Mouse (Mus musculus): ENCODE results near the gene Sh2b2.
"Not testable (repeated sequence)": the region's sequence is repeated elsewhere in the genome, so short reads cannot be mapped to it uniquely, and the experiment has no call there.

Sh2b2 gene

DNA sequence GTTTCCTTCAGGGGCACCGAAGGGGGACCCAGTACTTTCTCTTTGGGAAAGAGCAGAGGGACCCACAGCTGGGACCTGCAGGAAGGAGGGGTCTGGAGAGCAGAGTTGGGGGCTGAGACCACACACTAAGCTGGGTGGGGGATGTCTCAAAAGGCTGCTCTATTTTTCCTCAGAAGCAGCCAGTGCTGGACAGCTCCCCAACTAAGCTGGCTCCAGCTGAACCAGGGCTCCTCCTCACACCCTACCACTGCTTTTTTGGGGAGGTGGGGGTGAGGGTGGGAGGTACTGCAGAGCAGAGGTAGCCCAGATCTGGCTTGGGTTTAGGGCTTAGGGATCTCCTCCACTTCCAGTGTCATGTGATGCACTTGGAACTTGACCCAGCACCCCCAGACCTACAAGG, 6.0 kb downstream of the Sh2b2 start:
- DNase-seq (ENCODE audit: low read depth, low spot score) = peak; percentile 37

DNA sequence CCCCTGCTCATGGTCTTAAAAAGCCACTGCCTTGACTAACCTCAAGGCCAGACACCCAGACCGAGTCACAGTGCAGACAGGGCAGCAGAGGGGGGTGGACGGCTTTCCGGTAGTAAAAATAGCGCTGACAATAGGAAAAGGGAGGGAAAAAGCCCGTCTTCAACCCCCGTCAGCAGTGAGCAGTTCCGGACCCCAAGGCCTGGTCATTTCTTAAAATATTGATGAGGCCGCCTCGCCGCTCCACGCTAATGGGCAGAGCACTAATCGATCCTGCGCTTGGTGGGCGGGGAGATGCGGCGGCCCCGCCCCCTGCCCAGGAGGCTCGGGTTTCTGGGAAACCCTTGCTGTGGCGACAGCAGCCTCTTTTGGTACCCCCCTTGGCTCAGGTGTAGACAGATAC, 8.7 kb downstream of the Sh2b2 start:
- no peak for DNase-seq (ENCODE audit: low read depth, low spot score)

DNA sequence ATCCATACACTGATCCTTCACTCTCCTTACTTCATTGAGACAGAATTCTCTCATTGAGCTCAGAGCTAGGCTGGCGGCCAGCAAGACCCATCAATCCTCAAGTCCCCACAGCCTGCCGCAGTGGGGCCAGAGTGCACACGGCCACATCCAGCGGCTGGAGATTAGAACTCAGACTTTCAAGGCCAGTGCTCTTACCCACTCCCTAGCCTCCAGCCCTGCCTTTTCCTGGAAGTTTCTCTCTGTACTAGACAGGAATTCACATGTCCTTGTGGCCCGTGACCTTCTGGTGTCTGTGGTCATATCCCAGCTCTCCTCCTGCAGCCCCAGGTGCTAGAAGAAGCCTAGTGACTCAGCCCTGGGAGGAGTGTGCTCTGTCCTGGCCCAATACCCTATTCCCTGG, 9.7 kb downstream of the Sh2b2 start:
- DNase-seq (ENCODE audit: low read depth, low spot score) = no peak

DNA sequence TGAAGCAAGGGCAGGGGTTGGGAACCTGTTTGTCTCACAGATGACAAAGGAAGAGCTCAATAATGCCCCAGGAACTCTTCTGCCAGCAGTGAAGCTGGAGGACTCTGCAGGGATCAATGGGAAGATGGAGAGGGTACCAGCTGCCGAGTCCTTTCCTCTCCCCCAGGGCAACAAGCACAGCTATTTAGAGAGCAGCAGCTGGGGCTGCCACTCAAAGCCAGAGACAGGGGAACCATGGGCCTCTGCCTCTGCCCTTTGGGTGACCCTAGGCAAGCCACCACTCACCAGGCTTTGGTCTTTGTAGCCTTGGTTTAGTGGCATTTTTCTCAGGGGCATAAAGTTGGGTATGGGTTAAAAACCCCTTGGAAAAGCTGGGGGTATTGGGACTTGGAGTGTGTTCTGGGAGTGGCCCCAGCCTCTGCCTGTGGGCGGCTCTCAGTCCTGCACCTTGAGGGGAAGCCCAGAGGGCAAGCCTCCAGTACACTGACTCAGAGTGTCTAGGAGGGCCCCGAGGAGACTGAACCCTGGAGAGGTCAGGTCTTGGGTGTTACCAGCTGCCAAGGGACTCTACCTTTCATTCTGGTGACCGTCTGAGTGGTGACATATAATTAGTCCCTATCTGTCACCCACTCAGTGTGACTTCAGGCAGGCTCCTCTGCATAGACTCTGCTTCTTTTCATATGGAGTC, 15.9 kb downstream of the Sh2b2 start:
- DNase-seq (ENCODE audit: low read depth, low spot score) = no peak

DNA sequence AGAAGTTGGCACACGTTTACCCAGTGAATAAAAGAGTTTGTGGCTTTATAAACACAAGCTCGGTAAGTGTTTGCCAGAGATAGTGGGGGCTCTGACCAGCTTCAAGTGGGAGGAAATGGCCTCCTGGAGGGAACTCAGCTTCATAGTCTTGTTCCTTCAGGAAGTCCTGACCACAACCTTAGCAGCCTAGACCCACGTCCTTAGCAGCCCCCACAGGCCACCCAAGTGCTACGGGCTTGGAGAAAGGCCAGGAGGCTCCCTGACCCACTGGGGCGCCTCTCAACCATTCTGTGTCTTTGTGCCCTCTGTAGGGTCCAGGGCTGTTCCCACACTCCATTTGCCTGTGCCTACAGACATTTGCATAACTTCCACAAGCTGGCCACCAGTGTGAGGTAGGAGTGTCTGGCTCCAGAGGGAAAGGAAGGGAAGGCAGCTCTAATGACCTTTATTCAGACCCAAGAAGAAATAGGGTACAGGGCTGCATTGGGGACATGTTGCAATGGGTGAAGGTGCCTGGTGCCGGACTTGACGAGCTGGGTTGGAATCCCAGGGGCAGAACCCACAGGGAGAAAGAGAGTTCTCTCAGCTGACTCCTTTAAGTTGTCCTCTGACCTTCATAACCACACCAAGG, 20.0 kb downstream of the Sh2b2 start:
- DNase-seq (ENCODE audit: low read depth, low spot score) = no peak

DNA sequence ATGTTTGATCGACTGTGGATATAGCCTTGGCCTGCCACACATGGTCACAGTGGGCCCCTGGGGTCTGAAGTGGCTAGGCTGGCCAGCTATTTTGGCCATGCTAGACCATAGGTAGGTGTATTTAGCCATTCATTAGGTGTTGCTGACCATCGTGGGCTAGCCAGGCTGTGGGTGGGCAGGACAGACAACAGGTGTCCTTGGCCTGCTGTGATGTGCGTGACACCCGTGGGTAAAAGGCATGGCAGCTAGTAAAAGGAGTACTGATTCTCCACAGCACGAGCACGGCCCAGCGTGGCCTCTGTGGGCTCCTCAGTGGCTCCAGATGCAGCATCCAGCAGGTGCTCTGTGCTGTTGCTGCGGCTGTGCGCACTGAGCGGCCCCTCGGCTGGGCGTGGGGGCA, 27.8 kb downstream of the Sh2b2 start:
- no peak for DNase-seq (ENCODE audit: low read depth, low spot score)

DNA sequence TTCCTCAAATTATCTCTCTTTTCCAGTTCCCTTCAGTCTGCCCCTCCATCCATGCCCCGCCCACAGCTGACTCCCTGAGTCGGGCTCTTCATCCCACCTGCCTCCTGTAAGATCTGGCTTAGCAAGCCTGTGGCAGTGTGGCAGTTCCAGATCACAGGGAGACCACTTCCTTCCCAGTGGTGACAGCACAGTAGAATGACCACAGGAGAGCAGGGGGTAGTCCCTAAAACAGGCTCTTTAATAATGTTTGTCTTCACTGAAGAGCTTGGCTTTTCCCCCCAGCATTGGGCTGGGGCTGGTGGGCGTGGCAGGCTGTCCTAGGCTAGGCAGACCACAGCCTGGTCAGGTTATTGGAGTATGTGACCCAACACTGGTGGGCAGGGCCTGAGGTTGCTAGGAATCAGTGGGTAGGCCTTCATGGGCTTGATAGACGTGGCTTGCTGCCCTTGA, 28.4 kb downstream of the Sh2b2 start:
- DNase-seq (ENCODE audit: low read depth, low spot score) = no peak

DNA sequence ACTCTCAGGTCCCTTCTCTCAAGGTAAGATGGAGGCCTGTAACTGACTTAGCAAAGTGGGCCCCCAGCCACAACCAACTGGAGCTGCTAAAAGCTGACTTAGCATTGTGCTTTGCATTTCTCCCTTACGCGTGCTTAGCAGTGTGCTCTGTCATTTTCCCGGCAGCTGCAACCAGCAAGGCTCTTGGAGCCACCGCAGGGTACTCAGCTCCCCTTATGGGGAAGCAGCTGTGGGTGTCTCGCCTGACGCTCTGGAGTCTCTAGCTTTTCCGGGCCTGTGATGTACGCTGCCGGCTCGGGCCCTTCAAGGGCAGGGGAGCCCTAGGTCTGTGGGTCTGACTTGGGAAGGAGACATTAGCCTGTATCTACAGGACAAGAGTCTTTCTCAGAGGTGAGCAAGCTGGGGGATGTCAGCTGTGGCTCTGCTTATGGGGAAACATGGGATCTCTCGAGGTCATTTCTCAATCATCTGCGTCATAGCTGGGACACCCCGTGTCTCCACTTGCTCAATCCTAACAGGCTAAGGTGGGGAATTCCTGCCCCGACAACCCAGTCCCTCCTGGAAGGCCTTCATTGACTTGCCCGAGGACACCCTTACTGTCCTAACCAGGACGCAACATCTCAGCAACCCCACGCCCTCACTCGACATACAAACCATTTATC, 29.2 kb downstream of the Sh2b2 start:
- no peak for DNase-seq (ENCODE audit: low read depth, low spot score)

DNA sequence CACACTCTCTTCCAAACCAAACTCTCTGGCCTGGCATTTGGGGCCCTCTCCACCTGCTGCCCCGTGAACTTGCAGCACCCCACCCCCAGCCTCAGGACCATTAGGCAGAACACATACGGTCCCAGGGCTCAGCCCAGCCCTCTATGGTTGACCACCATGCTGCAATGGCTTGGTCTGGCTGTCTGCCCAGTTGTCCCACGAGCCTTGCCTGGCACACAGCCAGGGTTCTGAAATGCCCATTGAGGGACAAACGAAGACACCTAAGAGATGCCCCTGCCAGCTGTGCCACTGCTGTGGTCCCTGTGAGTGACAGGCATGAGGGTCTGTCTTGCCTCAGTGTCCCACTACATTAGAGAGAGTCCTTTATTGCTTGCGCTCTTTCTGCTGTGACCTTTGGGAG, 30.4 kb downstream of the Sh2b2 start:
- DNase-seq (ENCODE audit: low read depth, low spot score) = no peak

DNA sequence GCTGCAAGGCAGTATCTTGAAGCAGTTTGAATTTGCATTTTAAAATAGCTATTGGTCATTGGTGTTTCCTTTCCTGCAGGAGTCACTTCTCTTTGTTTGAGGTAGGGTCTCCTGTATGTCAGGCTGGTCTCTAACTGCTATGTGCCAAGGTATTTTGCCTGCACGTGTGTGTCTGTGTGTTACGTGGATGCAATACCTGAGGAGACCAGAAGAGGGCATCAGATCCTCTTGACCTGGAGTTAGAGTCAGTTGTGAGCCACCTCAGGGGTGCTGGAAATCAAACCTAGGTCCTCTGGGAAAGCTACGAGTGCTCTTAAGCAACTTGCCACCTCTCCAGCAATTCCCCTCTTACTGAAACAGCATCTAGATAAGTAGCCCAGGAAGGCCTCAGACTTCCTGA, 31.1 kb downstream of the Sh2b2 start:
- DNase-seq (ENCODE audit: low read depth, low spot score) = peak; percentile 60

DNA sequence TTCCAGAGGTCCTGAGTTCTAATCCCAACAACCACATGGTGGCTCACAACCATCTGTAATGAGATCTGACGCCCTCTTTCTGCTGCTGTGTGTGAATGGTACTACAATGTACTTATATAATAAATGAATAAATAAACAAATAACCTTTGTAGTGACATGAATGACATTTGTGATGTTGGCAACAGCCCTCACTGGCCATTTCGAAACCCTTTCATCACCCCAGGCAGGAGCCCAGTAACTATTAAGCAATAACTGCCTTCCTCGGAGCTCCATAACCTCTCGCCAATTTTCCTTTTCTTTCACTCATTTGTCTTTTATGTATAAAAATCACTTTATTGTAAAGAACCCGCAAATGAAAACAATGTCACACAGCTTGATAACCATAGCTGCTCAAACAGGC, 32.6 kb downstream of the Sh2b2 start:
- DNase-seq (ENCODE audit: low read depth, low spot score) = no peak

DNA sequence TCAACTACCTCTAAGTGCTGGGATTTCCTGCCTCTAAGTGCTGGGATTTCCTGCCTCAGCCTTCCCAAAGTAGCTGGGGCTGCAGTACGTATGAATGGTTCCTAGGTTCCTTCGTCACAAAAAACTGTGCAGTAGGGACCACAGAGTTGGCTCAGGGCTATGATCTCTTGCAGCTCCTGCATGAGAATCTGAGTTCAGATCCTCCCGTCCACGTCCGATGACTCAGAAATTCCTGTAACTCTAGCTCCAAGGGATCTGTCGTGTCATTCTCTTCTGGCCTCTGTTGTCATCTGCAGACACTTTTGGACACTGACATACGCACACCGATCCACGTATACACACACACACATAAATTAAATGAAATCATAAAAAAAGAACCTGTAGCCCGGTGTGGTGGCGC, 33.6 kb downstream of the Sh2b2 start:
- no peak for DNase-seq (ENCODE audit: low read depth, low spot score)

DNA sequence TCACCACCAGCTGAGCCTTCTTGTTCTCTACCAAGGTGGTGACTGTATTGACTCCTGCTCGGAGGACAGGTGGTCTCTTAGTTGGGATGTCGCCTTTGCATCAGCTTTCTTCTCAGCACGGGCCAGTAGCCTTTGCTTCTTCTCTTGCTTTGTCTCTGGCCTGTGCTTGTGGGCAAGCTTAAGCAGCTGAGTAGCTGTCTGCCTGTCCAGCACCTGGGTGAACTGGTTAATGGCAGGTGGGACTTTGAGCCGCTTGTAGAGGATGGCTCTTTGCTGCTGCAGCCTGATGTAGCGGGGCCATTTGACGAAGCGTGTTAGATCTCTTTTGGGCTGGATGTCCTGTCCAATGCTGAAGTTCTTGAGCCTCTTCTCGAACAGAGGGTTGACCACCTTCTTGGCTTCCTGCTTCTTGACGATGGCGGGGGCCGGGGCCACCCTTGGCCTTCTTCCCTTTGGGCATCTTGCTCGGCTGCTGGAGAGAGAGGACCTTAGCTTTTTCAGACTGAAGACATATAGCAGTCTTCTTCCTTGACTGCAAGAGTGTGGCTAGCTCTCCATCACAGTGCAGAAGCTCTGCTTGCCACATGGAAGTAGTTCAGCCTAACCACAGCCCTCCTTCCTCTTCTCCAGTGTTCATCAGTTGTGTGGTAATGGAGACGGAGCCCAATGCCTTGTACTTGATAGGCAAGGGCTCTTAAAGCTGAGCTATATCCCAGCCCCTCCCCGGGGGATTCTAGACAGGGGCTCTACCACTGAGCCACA, 34.8 kb downstream of the Sh2b2 start:
- not testable (repeated sequence) for DNase-seq (ENCODE audit: low read depth, low spot score)

DNA sequence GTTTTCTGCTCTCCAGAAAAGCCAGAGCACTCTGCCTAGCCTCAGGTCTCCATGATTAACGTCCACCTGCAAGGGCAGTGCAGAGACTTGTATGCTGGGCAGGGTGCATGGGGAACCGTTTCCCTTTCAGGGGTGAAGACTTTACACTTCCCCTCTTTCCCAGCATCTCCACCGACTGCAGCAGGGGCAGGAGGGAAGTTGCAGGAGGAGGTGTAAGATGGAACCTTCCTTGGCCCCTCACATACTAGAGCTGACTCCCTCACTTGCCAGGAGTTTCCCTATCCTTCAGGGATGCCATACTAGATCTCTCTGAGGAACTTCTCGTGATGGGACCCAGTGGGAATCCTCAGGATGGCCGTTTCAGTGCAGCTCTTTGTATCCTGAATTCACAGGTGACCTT, 35.8 kb downstream of the Sh2b2 start:
- no peak for DNase-seq (ENCODE audit: low read depth, low spot score)

DNA sequence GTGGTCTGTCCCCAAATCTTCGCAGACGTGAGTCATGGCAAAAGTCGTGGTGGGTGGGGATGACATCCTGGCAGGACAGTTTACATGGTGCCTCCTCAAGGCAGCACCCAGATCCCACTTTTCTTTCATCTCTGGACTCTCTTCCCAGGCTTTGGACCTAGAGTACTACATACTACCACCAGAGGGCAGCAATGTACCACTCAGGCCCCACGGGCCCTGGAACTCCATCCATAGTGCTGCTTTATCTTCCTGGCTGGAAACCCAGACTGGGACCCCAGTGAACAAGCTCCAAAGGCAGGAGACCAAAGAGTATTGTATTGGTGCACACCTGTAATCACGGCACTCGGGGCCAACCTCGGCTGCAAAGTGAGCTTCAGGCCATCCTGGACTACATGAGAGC, 44.5 kb downstream of the Sh2b2 start:
- peak; percentile 81 for DNase-seq (ENCODE audit: low read depth, low spot score)

DNA sequence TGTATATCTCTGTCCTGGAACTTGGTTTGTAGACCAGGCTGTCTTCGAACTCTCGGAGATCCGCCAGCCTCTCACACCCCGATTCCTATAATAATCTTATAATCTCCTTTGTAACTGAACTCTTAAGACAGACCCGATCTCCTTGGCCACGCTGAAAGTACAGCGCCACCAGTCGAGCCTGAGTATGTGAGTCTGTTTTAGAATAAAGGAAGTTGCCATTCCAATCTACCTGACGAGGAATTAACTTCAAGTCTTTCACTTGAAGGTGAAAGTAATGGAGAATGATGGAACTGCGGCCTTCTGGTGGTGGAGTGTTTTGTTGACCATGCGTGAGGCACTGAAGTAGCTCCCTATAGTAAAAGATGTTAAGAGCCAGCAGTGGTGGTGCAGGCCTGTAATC, 46.8 kb downstream of the Sh2b2 start:
- peak; percentile 42 for DNase-seq (ENCODE audit: low read depth, low spot score)

DNA sequence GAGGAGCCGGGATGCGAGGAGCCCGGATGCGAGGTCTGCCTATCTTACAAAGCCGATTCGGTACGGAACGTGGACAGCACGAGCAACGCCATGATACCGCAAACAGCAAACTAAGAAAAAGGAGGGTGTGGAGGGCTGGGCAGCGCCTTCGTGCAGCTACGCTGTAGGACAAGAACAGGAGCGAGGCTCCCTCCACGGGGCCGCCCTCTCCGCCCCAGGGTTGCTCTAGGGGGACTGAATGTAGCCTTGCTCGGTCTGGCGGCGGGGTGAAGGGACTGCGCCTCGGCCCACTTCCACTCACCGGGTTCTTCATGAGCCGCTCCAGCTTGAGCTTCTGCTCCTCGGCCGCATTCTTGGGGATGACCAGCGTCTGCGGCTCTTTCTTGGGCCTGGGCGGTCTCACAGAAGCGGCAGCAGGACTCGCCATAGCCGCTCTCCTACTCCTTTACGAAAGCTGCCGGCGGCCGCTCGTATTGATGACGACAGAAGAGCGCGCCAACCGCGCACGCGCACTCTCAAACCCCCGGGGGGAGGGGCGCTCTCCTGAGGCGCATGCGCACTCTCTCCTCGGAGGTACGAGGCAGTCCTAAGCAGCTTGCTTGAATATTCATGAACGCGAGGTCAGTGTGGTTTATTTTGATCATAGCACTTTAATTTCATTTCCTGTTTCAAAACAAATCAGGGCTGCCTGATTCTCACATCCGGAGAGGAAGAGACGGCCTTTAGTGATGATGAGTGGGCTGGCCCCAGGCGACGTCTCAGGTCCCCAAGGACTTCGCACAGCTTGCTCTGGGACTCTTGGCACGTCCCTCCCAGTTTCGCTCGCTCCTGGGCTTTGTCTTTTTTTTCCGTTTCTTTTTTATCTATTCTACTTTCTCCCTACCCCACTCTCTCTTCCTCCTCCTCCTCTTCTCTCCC, 47.6 kb downstream of the Sh2b2 start, which contains the start of gene Prkrip1:
Prkrip1 (minus strand) TSS at position 490 of the 918 bp plus-strand sequence.
- DNase-seq (ENCODE audit: low read depth, low spot score) = peak; percentile 97

DNA sequence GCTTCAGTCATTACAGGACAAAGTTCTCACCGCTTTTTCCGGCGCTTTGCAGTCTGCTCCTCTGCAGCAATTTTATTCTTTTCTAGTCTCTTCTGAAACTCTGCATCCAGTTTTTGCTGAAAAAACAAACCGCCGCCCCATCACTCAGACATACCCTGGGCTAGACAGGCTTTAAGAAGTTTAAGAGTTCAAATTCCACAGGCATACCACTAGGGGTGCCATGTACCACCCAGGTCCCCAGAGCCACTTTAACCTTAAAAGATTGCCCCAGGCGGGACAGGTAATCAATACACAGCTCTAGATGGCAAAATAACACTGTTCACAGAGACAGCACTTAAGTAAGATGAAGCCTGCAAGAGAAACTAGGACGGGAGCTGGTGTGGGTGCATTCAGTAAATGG, 54.5 kb downstream of the Sh2b2 start:
- DNase-seq (ENCODE audit: low read depth, low spot score) = peak; percentile 35

DNA sequence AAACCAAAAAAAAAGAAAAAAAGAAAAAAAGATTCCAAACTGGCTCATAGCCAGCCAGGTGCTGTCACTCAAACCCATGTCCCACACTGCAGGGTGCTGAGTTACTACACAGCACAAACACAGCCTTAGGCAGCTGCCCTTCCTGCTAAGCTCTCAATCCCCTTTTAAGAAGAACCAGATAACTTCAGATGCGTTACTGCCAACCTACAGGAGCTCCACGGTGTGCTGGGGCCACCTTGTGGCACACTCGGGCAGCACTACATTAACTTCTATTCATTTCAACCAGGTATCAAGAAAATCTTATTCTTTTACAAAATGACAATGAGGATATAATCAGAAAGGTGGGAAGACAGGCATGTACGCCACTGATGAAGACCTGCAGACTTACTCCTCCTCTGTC, 59.6 kb downstream of the Sh2b2 start:
- DNase-seq (ENCODE audit: low read depth, low spot score) = peak; percentile 52

DNA sequence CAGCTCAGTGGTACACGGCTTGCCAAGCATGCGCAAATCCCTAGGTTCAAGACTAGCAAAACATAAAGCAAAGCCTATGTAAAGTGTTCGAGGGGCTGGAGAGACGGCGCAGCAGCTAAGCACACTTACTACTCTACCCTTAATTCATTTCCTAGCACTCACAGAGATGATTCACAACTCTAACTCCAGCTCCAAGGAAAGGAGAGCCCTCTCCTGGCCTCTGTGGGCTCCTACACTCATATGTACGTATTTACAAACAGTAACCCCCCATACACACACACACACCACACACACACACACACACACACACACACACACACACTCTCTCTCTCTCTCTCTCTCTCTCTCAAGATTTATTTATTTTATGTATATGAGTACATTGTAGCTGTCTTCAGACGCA, 62.6 kb downstream of the Sh2b2 start:
- no peak for DNase-seq (ENCODE audit: low read depth, low spot score)

DNA sequence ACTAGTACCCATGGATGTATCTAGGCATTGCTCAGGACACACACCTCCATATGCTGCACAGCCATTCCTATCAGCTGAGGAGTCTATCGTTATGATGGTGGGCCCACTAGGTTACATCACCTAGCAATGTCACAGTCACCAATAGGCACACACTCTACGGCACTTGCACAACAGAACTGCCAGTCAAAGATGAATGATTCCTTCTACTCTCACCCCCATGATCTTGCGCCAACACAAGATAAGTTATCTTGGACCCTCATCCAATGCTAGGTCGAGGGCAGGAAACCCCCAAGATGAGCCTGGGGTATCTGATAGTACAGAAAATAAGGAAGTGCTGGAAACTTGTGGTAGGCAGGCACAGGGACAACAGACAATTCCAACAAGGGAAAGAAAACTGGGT, 63.5 kb downstream of the Sh2b2 start:
- no peak for DNase-seq (ENCODE audit: low read depth, low spot score)
